Mouse (Mus musculus) liver, adult 2 months (tissue): ENCODE results near the gene Cmtr1.

Experiments
- CTCF ChIP-seq: fragments of 200-500 bp; IDR thresholded peaks from 2 replicates; pipeline ENCODE4 v1.5.1; 2011; ENCODE audit warnings: low read depth, low read length, control low read depth
- POLR2A ChIP-seq: fragments of 200-500 bp; IDR thresholded peaks from 2 replicates; pipeline ENCODE4 v1.6.1; 2011; ENCODE audit warnings: low read length, control low read depth; ENCODE audit not compliant: insufficient read depth; ENCODE audit errors: extremely low read depth

DNA sequence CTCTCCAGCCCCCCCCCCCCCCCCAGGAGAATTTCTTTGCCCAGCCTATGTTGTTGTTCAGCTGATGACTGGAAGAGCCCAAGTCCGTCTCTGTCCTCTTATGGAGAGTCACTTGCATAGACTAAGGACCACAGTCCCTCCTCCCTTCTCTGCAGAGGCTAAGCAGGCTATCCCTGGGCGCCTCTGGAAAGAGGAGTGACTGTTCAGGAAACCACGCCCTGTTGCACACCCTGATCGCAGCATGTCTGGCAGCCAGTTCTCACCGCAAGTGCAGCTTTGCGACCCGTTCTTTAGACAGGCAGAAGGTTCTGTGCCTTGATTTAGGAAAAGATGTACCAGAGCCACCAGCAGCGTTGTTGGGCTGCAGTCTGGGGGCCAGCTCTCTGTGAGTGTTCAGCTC is 22.5 kb upstream of the Cmtr1 start:
- no peak for TF ChIP-seq CTCF
- no peak for TF ChIP-seq POLR2A
